8 mouse cellular contexts compared by ENCODE assay signal in the genomic region with DNA sequence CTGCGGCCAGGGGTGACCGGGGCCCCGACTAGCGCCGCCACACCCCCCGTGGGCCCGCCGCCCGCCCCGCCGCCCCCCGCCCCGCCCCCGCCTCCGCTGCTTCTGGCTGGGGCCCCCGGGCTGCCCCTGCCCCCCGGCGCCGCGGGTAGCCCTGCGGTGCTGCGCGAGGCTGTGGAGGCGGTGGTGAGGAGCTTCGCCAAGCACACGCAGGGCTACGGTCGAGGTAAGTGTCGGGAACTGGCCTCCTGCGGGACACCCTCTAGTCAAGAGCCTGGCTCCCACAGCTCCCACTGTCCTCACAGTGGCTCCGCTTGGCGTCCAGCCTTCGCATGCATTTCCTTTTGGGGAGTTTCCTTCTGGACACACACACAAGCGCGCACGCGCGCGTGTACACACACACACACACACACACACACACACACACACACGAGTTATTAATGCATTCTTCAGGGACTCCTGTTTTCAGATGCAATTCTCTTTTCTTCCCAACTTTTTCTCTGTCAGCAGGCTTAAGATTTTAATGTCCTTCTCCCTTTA. TPM values are rescaled to one million over a fixed set of nuclear protein-coding genes. Genes with fewer than 3 reads are reported as not detected.
A peak's percentile ranks its signal among the peaks of the same experiment; 100 is the strongest.
DNase-seq lines count a peak whose midpoint lies in the region; ATAC-seq and TF ChIP-seq lines count a peak whose summit lies in the region.

No protein-coding gene starts in this region.

- H3K4me1 ChIP-seq in embryonic facial prominence, embryonic 14.5 days (ENCODE audit: control insufficient read depth, insufficient read depth, low read length), result peaks cover 25% of the 10 kb centered on the region
- peaks cover 3 to 49% of the 10 kb centered on the region in 2 experiments for H3K4me1 ChIP-seq in heart, embryonic 14.5 days (ENCODE audit: control insufficient read depth in 2 of 2, insufficient read depth in 2 of 2, low read length in 2 of 2)
- peaks cover 12% of the 10 kb centered on the region for H3K4me1 ChIP-seq in lung, adult 2 months (ENCODE audit: control insufficient read depth, insufficient read depth, low read length)

- peak overlapping the region; percentile 59 for H3K4me2 ChIP-seq in embryonic facial prominence, embryonic 14.5 days (ENCODE audit: low read depth, low read length)
- H3K4me2 ChIP-seq in heart, embryonic 14.5 days (ENCODE audit: low read length), result peak overlapping the region; percentile 81

- no peaks in the 10 kb centered on the region; the same call in 1 of the 2 replicates for H3K27me3 ChIP-seq in embryonic facial prominence, embryonic 14.5 days (replicated peaks; ENCODE audit: control insufficient read depth, insufficient read depth, low read length)
- H3K27me3 ChIP-seq in heart, embryonic 14.5 days (ENCODE audit: control insufficient read depth, insufficient read depth, low read length), result no peaks in the 10 kb centered on the region

- peak; percentile 58 for ATAC-seq in embryonic facial prominence, embryonic 14.5 days (ENCODE audit: low read depth)
- peak; percentile 73 for ATAC-seq in heart, embryonic 14.5 days (ENCODE audit: insufficient number of reproducible peaks, insufficient read depth, low FRiP score, low read depth)

- H3K4me3 ChIP-seq in embryonic facial prominence, embryonic 14.5 days (ENCODE audit: low read depth, low read length), result peak overlapping the region; percentile 76
- H3K4me3 ChIP-seq in heart, embryonic 14.5 days (ENCODE audit: control insufficient read depth in 1 of 2, insufficient read depth in 1 of 2, low read depth in 1 of 2, low read length in 2 of 2), result peak overlapping the region; percentile 61 to 69
- peak overlapping the region; percentile 74 for H3K4me3 ChIP-seq in lung, adult 2 months (replicated peaks; ENCODE audit: extremely low read depth, low read depth, low read length)

- H3K9ac ChIP-seq in embryonic facial prominence, embryonic 14.5 days (ENCODE audit: low read depth, low read length), result peak overlapping the region; percentile 89
- H3K9ac ChIP-seq in heart, embryonic 14.5 days (ENCODE audit: low read length), result peak overlapping the region; percentile 82

- TF ChIP-seq POLR2A in lung, adult 2 months (IDR thresholded peaks at IDR 0.05; ENCODE audit: borderline replicate concordance, extremely low read depth, low read depth, low read length), result peak; percentile 77; the same call in 1 of the 2 replicates

- no peak for TF ChIP-seq CTCF in lung, adult 2 months (IDR thresholded peaks at IDR 0.05; ENCODE audit: insufficient read depth, low read length)

- no peaks in the 10 kb centered on the region for H3K9me3 ChIP-seq in embryonic facial prominence, embryonic 14.5 days (ENCODE audit: control insufficient read depth, low read length)
- no peaks in the 10 kb centered on the region for H3K9me3 ChIP-seq in heart, embryonic 14.5 days (ENCODE audit: control insufficient read depth, low read length)

- peak; percentile 56 for DNase-seq in CD4-positive helper T cell, adult 2 months (ENCODE audit: low read depth, low spot score)
- peak; percentile 63 to 69 for DNase-seq in adrenal gland, adult 18-20 months (ENCODE audit: low spot score in 2 of 2)
- peak; percentile 91 for DNase-seq in embryonic facial prominence, embryonic 14.5 days (ENCODE audit: low spot score)
- DNase-seq in kidney, postnatal 10 days, result peak; percentile 88
- DNase-seq in lung, adult 2 months, result peak; percentile 63
- peak; percentile 72 for DNase-seq in right cerebral cortex, adult 18-20 months
- DNase-seq in c-Kit-positive CD71-positive TER-119-positive erythroid progenitor cells, embryonic 14.5 days (ENCODE audit: low spot score), result no peak

- WGBS in embryonic facial prominence, embryonic 14.5 days, result 1% methylated on average over 19 of the region's 40 CpGs
- under 1% methylated on average over 24 of the region's 40 CpGs for WGBS in heart, embryonic 14.5 days
- 2% methylated on average over 31 of the region's 40 CpGs for WGBS in lung, adult 2 months

- peak overlapping the region; percentile 97 for H3K27ac ChIP-seq in embryonic facial prominence, embryonic 14.5 days (replicated peaks; ENCODE audit: low read depth, low read length)
- peak overlapping the region; percentile 89 to 93 for H3K27ac ChIP-seq in heart, embryonic 14.5 days (replicated peaks in 1 of 2; ENCODE audit: control insufficient read depth in 1 of 2, insufficient read depth in 1 of 2, low read depth in 2 of 2, low read length in 2 of 2)

- no peaks in the 10 kb centered on the region for H3K36me3 ChIP-seq in embryonic facial prominence, embryonic 14.5 days (ENCODE audit: control insufficient read depth, insufficient read depth, low read length)
- peaks cover 11% of the 10 kb centered on the region; the same call in 1 of the 2 replicates for H3K36me3 ChIP-seq in heart, embryonic 14.5 days (ENCODE audit: control insufficient read depth, insufficient read depth, low read length)

RNA-seq across cellular contexts. Expression of gene Lix1l, which starts 0.4 kb away (rescaled TPM):
- 10 to 100 TPM; 24.4 to 39.1 TPM for total RNA-seq in adrenal gland, adult 18-20 months (2021)
- 9.1 and 10.1 TPM in 2 replicates for polyA plus RNA-seq in embryonic facial prominence, embryonic 14.5 days (2014; fragmentation: Nextera tagmentation; extraction: Ambion mirVana)
- 5.6 and 6.7 TPM in 2 replicates for polyA plus RNA-seq in heart, embryonic 14.5 days (2014; fragmentation: Nextera tagmentation; extraction: Ambion mirVana)
- 20.6 and 34.4 TPM in 2 replicates for polyA plus RNA-seq in lung, adult 2 months (2012; rRNA removed)

RNA-seq across cellular contexts. Expression of gene Ankrd34a, which starts 4.9 kb away (rescaled TPM):
- under 1 TPM; 0.76 to 0.77 TPM for total RNA-seq in adrenal gland, adult 18-20 months (2021)
- 2.7 and 3.0 TPM in 2 replicates for polyA plus RNA-seq in embryonic facial prominence, embryonic 14.5 days (2014; fragmentation: Nextera tagmentation; extraction: Ambion mirVana)
- polyA plus RNA-seq in heart, embryonic 14.5 days (2014; fragmentation: Nextera tagmentation; extraction: Ambion mirVana), result 8.4 and 8.5 TPM in 2 replicates
- 0.27 and 0.44 TPM in 2 replicates for polyA plus RNA-seq in lung, adult 2 months (2012; rRNA removed)

RNA-seq across cellular contexts. Expression of gene Polr3gl, which starts 7.3 kb away (rescaled TPM):
- 10 to 100 TPM; 35.5 to 38.8 TPM for total RNA-seq in adrenal gland, adult 18-20 months (2021)
- polyA plus RNA-seq in embryonic facial prominence, embryonic 14.5 days (2014; fragmentation: Nextera tagmentation; extraction: Ambion mirVana), result 8.9 and 11.0 TPM in 2 replicates
- 25.5 and 28.7 TPM in 2 replicates for polyA plus RNA-seq in heart, embryonic 14.5 days (2014; fragmentation: Nextera tagmentation; extraction: Ambion mirVana)
- 18.3 and 21.3 TPM in 2 replicates for polyA plus RNA-seq in lung, adult 2 months (2012; rRNA removed)

RNA-seq across cellular contexts. Expression of gene Gm16253, which starts 24.5 kb away (rescaled TPM):
- total RNA-seq in adrenal gland, adult 18-20 months (2021), result not detected
- 0.55 TPM in 1 of 2 replicates, not detected in the other for polyA plus RNA-seq in embryonic facial prominence, embryonic 14.5 days (2014; fragmentation: Nextera tagmentation; extraction: Ambion mirVana)
- 0.68 and 0.81 TPM in 2 replicates for polyA plus RNA-seq in heart, embryonic 14.5 days (2014; fragmentation: Nextera tagmentation; extraction: Ambion mirVana)
- not detected in 2 replicates for polyA plus RNA-seq in lung, adult 2 months (2012; rRNA removed)

RNA-seq across cellular contexts. Expression of gene Rbm8a, which starts 28.4 kb away (rescaled TPM):
- 10 to 100 TPM; 89.7 to 89.8 TPM for total RNA-seq in adrenal gland, adult 18-20 months (2021)
- polyA plus RNA-seq in embryonic facial prominence, embryonic 14.5 days (2014; fragmentation: Nextera tagmentation; extraction: Ambion mirVana), result 122 and 127 TPM in 2 replicates
- 90.0 and 91.7 TPM in 2 replicates for polyA plus RNA-seq in heart, embryonic 14.5 days (2014; fragmentation: Nextera tagmentation; extraction: Ambion mirVana)
- 5.0 and 12.2 TPM in 2 replicates for polyA plus RNA-seq in lung, adult 2 months (2012; rRNA removed)
